Mouse (Mus musculus) embryonic facial prominence, embryonic 15.5 days (tissue): ENCODE data around the gene Rbm14. TPM values are rescaled to one million over a fixed set of nuclear protein-coding genes. Genes with fewer than 3 reads are reported as not detected.
"Not testable (repeated sequence)": the region's sequence is repeated elsewhere in the genome, so short reads cannot be mapped to it uniquely, and the experiment has no call there.

ENCODE experiments used
- ATAC-seq: fragments of 200-750 bp; cut with Nextera tagmentation; 2 replicates; pipeline ENCODE4 v1.8.0; 2017; ENCODE audit warnings: low read depth, moderate TSS enrichment; ENCODE audit not compliant: insufficient number of reproducible peaks, low FRiP score, low TSS enrichment
- H3K27ac ChIP-seq: fragments of 300-500 bp; sonication (generic); replicated peaks from 2 replicates; pipeline ENCODE4 v1.5.1; 2015; ENCODE audit warnings: mild to moderate bottlenecking, inconsistent platforms
- H3K27me3 ChIP-seq: fragments of 300-500 bp; sonication (generic); 2 replicates; pipeline ENCODE4 v1.6.1; 2015; ENCODE audit warnings: inconsistent platforms
- H3K36me3 ChIP-seq: fragments of 300-500 bp; sonication (generic); 2 replicates; pipeline ENCODE4 v1.6.1; 2015; ENCODE audit warnings: mild to moderate bottlenecking, inconsistent platforms
- H3K4me1 ChIP-seq: fragments of 300-500 bp; sonication (generic); 2 replicates; pipeline ENCODE4 v1.6.1; 2015; ENCODE audit warnings: inconsistent platforms
- H3K4me2 ChIP-seq: fragments of 300-500 bp; sonication (generic); replicated peaks from 2 replicates; pipeline ENCODE4 v1.6.1; 2015; ENCODE audit warnings: mild to moderate bottlenecking, inconsistent platforms
- H3K4me3 ChIP-seq: fragments of 300-500 bp; sonication (generic); replicated peaks from 2 replicates; pipeline ENCODE4 v1.5.1; 2015; ENCODE audit warnings: mild to moderate bottlenecking, inconsistent platforms
- H3K9ac ChIP-seq: fragments of 300-500 bp; sonication (generic); 2 replicates; pipeline ENCODE4 v1.6.1; 2015; ENCODE audit warnings: inconsistent platforms
- H3K9me3 ChIP-seq: fragments of 300-500 bp; sonication (generic); replicated peaks from 2 replicates; pipeline ENCODE4 v1.6.1; 2016; ENCODE audit warnings: inconsistent platforms
- WGBS: fragments of 180-500 bp; shearing (Covaris S2); methylation state at CpG from one replicate; pipeline ENCODE4 v1.1.7; 2015; 5-methylcytosine and 5-hydroxymethylcytosine counted together
- polyA plus RNA-seq: library from polyadenylated mRNA; unstranded; fragments of >200 nt; fragmentation: Nextera tagmentation; extraction: Ambion mirVana; gene quantifications from 2 replicates; pipeline ENCODE4 v1.2.1, GENCODE M21; 2015

Gene Rbm14
- polyA plus RNA-seq, 1 experiment from 2014 or later, result 74.1 TPM

- not testable (repeated sequence) for H3K27me3 ChIP-seq, H3K36me3 ChIP-seq, H3K9me3 ChIP-seq, ATAC-seq
- Histone ChIP-seq H3K9ac (peak overlapping the region; percentile 62; the same call in 1 of the 2 replicates), H3K4me2 (peak overlapping the region; percentile 64), H3K27ac (peak overlapping the region; percentile 97), H3K4me3 (peak overlapping the region; percentile 93), H3K4me1 (peaks cover 23% of the 10 kb centered on the region)
- 77% methylated on average over 8 of the region's 8 CpGs for WGBS
These were observed 1.0 kb upstream of the Rbm14 start for GRCm38 (mm10) chr19:4812334-4812949.

GRCm38 (mm10) chr19:4811909-4812242 lies 442 bp upstream of the Rbm14 start:
- Histone ChIP-seq H3K27ac (peak overlapping the region; percentile 97), H3K4me3 (peak overlapping the region; percentile 93), H3K27me3 (no peaks in the 10 kb centered on the region), H3K4me2 (peak overlapping the region; percentile 64), H3K9me3 (no peaks in the 10 kb centered on the region), H3K36me3 (no peaks in the 10 kb centered on the region), H3K9ac (peak overlapping the region; percentile 62), H3K4me1 (peaks cover 23% of the 10 kb centered on the region)
- WGBS, result 3% methylated on average over 12 of the region's 12 CpGs
- ATAC-seq, result peak; percentile 64

GRCm38 (mm10) chr19:4810746-4811062 lies 730 bp downstream of the Rbm14 start:
- WGBS, result under 1% methylated on average over 17 of the region's 17 CpGs
- no peak for ATAC-seq
- peak overlapping the region; percentile 93 for H3K4me3 ChIP-seq

DNA sequence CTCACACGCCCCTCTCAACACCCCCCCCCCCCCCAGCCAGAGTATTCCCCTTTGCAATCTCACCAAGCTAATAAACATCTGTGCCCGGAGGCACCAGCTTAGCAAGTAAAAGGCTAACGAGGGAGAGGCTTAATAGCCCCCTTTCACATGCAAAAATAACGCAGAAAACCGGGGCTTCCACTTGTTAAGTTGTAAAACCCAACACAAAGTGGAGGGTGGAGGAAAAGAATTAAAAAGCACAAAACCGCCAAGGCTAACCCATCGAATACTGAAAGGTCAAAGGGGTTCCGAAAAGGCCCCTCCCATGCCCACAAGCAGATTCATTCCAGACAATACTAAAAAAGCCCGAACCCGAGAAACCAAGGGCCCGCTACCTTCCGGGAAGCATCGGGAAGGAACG lies 1.1 kb downstream of the Rbm14 start:
- Histone ChIP-seq H3K9ac (peak overlapping the region; percentile 70), H3K9me3 (no peaks in the 10 kb centered on the region), H3K4me1 (peaks cover 23% of the 10 kb centered on the region), H3K27me3 (no peaks in the 10 kb centered on the region), H3K27ac (peak overlapping the region; percentile 97), H3K4me2 (peak overlapping the region; percentile 64), H3K4me3 (peak overlapping the region; percentile 93), H3K36me3 (no peaks in the 10 kb centered on the region)
- ATAC-seq, result no peak
- WGBS, result under 1% methylated on average over 14 of the region's 14 CpGs

More at GRCm38 (mm10) chr19:4810746-4811062, 730 bp downstream of the Rbm14 start:
- H3K4me2 ChIP-seq, result peak overlapping the region; percentile 64
- H3K9me3 ChIP-seq, result no peaks in the 10 kb centered on the region
- H3K9ac ChIP-seq, result peak overlapping the region; percentile 70
- H3K27ac ChIP-seq, result peak overlapping the region; percentile 97
- H3K36me3 ChIP-seq, result no peaks in the 10 kb centered on the region
- peaks cover 23% of the 10 kb centered on the region for H3K4me1 ChIP-seq
- no peaks in the 10 kb centered on the region for H3K27me3 ChIP-seq

DNA sequence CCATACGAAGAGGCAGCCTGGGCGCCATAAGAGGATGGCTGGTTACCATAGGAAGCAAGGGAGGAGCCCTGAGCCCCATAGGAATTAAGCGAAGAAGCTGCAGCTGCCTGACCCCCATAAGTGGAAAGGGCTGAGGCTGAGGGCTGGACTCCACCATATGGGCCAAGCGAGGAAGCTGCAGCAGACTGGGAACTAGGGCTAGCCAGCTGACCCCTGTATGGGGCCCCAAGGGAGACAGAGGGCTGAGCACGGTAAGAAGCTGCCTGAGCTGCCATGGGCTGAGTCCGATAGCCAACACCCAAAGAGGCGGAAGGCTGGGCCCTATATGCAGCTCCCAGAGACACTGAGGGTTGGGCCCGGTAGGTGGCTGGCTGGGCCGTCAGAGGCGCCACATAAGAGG lies 8.2 kb downstream of the Rbm14 start:
- H3K27me3 ChIP-seq, result no peaks in the 10 kb centered on the region
- H3K36me3 ChIP-seq, result peaks cover 56% of the 10 kb centered on the region
- no peak overlapping the region for H3K9ac ChIP-seq
- H3K4me3 ChIP-seq, result no peak overlapping the region
- peaks cover 10% of the 10 kb centered on the region; the same call in 1 of the 2 replicates for H3K4me1 ChIP-seq
- no peaks in the 10 kb centered on the region for H3K9me3 ChIP-seq
- H3K4me2 ChIP-seq, result no peak overlapping the region
- WGBS, result 80% methylated on average over 10 of the region's 10 CpGs
- no peak for ATAC-seq
- H3K27ac ChIP-seq, result no peak overlapping the region

- no peak overlapping the region for H3K4me2 ChIP-seq
- peak; percentile 20; the same call in 1 of the 2 replicates for ATAC-seq
- H3K27me3 ChIP-seq, result no peaks in the 10 kb centered on the region
- H3K27ac ChIP-seq, result no peak overlapping the region
- 94% methylated on average over 7 of the region's 7 CpGs for WGBS
- H3K4me1 ChIP-seq, result peaks cover 4% of the 10 kb centered on the region; the same call in 1 of the 2 replicates
- H3K4me3 ChIP-seq, result no peak overlapping the region
- no peaks in the 10 kb centered on the region for H3K9me3 ChIP-seq
- peaks cover 59% of the 10 kb centered on the region for H3K36me3 ChIP-seq
- H3K9ac ChIP-seq, result no peak overlapping the region
These were observed 8.7 kb downstream of the Rbm14 start for GRCm38 (mm10) chr19:4802691-4803091.

GRCm38 (mm10) chr19:4799083-4799482 lies 12.4 kb downstream of the Rbm14 start:
- ATAC-seq, result no peak
- H3K27ac ChIP-seq, result no peak overlapping the region
- no peak overlapping the region for H3K9ac ChIP-seq
- H3K27me3 ChIP-seq, result no peaks in the 10 kb centered on the region
- WGBS, result 93% methylated on average over 5 of the region's 5 CpGs
- peaks cover 12% of the 10 kb centered on the region; the same call in 1 of the 2 replicates for H3K4me1 ChIP-seq
- no peaks in the 10 kb centered on the region for H3K9me3 ChIP-seq
- H3K4me2 ChIP-seq, result no peak overlapping the region
- peaks cover 70% of the 10 kb centered on the region for H3K36me3 ChIP-seq
- H3K4me3 ChIP-seq, result no peak overlapping the region

GRCm38 (mm10) chr19:4797846-4798245 lies 13.6 kb downstream of the Rbm14 start:
- Histone ChIP-seq H3K4me2 (no peak overlapping the region), H3K4me3 (no peak overlapping the region), H3K27ac (no peak overlapping the region), H3K27me3 (no peaks in the 10 kb centered on the region), H3K4me1 (peaks cover 9% of the 10 kb centered on the region; the same call in 1 of the 2 replicates), H3K36me3 (peaks cover 59% of the 10 kb centered on the region), H3K9ac (no peak overlapping the region), H3K9me3 (no peaks in the 10 kb centered on the region)
- no peak for ATAC-seq
- 96% methylated on average over 2 of the region's 2 CpGs for WGBS

- H3K36me3 ChIP-seq, result peaks cover 46% of the 10 kb centered on the region
- H3K9me3 ChIP-seq, result no peaks in the 10 kb centered on the region
- 75% methylated on average over 1 of the region's 1 CpGs for WGBS
These were observed 15.5 kb downstream of the Rbm14 start for GRCm38 (mm10) chr19:4795929-4796328.

DNA sequence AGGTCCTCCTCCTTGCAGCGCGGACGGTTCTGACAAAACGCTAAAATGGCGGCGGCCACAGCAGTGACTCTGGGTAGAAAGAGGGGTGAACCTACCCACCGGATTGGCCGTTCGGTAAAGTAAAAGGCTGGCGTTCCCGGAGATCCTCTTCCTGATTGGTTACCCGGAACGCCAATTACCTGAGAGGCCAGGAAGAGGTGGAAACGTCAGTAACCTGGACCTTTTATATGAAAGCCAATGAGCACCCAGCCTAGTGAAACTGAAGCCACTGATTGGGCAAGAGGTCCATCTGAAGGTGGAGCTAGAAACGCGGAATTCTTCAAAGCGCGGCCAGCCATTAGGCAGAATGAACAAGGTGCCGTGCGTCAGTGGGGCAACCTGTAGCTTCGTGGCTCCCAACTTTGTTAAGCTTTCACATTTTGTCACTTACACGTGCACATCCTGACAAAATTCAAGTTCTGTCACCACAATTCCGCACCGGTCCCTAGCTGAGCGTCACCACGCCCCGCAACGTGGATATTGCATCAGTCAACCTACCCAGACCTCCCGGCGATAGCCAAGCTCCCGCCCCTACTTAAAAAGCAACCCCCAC lies 17.5 kb downstream of the Rbm14 start, which contains the start of gene Rbm4:
Gene Rbm4, minus strand, starts transcription at position 71 of the 592 bp plus-strand sequence.
- Histone ChIP-seq H3K4me2 (peak within 1 kb of the TSS; percentile 75), H3K27ac (peak within 1 kb of the TSS; percentile 89), H3K4me3 (peak within 1 kb of the TSS; percentile 74), H3K9ac (peak within 1 kb of the TSS; percentile 63), H3K4me1 (peaks cover 34% of the 10 kb centered on the region), H3K36me3 (peaks cover 36% of the 10 kb centered on the region), H3K9me3 (no peaks in the 10 kb centered on the region), H3K27me3 (no peaks in the 10 kb centered on the region)
- WGBS, result under 1% methylated on average over 31 of the region's 31 CpGs
- ATAC-seq, result peak; percentile 96

More at GRCm38 (mm10) chr19:4795929-4796328, 15.5 kb downstream of the Rbm14 start:
- Histone ChIP-seq H3K4me1 (peaks cover 24% of the 10 kb centered on the region), H3K4me2 (no peak overlapping the region), H3K27me3 (no peaks in the 10 kb centered on the region), H3K27ac (no peak overlapping the region), H3K9ac (no peak overlapping the region), H3K4me3 (no peak overlapping the region)
- ATAC-seq, result no peak

GRCm38 (mm10) chr19:4793281-4793830 lies 18.1 kb downstream of the Rbm14 start:
- Histone ChIP-seq H3K27ac (peak overlapping the region; percentile 89), H3K4me1 (peaks cover 34% of the 10 kb centered on the region), H3K4me2 (peak overlapping the region; percentile 75), H3K9me3 (no peaks in the 10 kb centered on the region), H3K27me3 (no peaks in the 10 kb centered on the region), H3K4me3 (peak overlapping the region; percentile 74), H3K36me3 (peaks cover 35% of the 10 kb centered on the region), H3K9ac (peak overlapping the region; percentile 63)
- peak; percentile 37; the same call in 1 of the 2 replicates for ATAC-seq
- whole genome bisulfite sequencing, result under 1% methylated on average over 16 of the region's 16 CpGs
